Mouse (Mus musculus) hindbrain, embryonic 15.5 days (tissue): ENCODE measurements around the gene Tns3. TPM values are rescaled to one million over a fixed set of nuclear protein-coding genes. Genes with fewer than 3 reads are reported as not detected.

Experiments used
- ATAC-seq: fragments of 200-750 bp; cut with Nextera tagmentation; 2 replicates; pipeline ENCODE4 v1.8.0; 2017; ENCODE audit warnings: low read depth, moderate number of reproducible peaks, moderate TSS enrichment; ENCODE audit not compliant: low FRiP score
- H3K27ac ChIP-seq: fragments of 300-500 bp; sonication (generic); replicated peaks from 2 replicates; pipeline ENCODE4 v1.5.1; 2015; ENCODE audit warnings: mild to moderate bottlenecking, inconsistent platforms
- H3K27me3 ChIP-seq: fragments of 300-500 bp; sonication (generic); 2 replicates; pipeline ENCODE4 v1.6.1; 2015; ENCODE audit warnings: control low read depth, inconsistent platforms
- H3K36me3 ChIP-seq: fragments of 300-500 bp; sonication (generic); 2 replicates; pipeline ENCODE4 v1.6.1; 2015; ENCODE audit warnings: control low read depth, inconsistent platforms
- H3K4me1 ChIP-seq: fragments of 300-500 bp; sonication (generic); replicated peaks from 2 replicates; pipeline ENCODE4 v1.6.1; 2015; ENCODE audit warnings: control low read depth, inconsistent platforms
- H3K4me2 ChIP-seq: fragments of 300-500 bp; sonication (generic); 2 replicates; pipeline ENCODE4 v1.6.1; 2015; ENCODE audit warnings: moderate library complexity, mild to moderate bottlenecking, inconsistent platforms
- H3K4me3 ChIP-seq: fragments of 300-500 bp; sonication (generic); 2 replicates; pipeline ENCODE4 v1.5.1; 2015; ENCODE audit warnings: mild to moderate bottlenecking, inconsistent platforms
- H3K9ac ChIP-seq: fragments of 300-500 bp; sonication (generic); 2 replicates; pipeline ENCODE4 v1.6.1; 2015; ENCODE audit warnings: inconsistent platforms
- H3K9me3 ChIP-seq: fragments of 300-500 bp; sonication (generic); 2 replicates; pipeline ENCODE4 v1.6.1; 2016; ENCODE audit warnings: control low read depth, inconsistent platforms
- WGBS: fragments of 180-500 bp; shearing (Covaris S2); methylation state at CpG from one replicate; pipeline ENCODE4 v1.1.7; 2015; 5-methylcytosine and 5-hydroxymethylcytosine counted together
- polyA plus RNA-seq: library from polyadenylated mRNA; unstranded; fragments of >200 nt; fragmentation: Nextera tagmentation; extraction: Ambion mirVana; gene quantifications from 2 replicates; pipeline ENCODE4 v1.2.1, GENCODE M21; 2015

Gene Tns3
- polyA plus RNA-seq, 1 experiment from 2014 or later, result 7.4 TPM

DNA sequence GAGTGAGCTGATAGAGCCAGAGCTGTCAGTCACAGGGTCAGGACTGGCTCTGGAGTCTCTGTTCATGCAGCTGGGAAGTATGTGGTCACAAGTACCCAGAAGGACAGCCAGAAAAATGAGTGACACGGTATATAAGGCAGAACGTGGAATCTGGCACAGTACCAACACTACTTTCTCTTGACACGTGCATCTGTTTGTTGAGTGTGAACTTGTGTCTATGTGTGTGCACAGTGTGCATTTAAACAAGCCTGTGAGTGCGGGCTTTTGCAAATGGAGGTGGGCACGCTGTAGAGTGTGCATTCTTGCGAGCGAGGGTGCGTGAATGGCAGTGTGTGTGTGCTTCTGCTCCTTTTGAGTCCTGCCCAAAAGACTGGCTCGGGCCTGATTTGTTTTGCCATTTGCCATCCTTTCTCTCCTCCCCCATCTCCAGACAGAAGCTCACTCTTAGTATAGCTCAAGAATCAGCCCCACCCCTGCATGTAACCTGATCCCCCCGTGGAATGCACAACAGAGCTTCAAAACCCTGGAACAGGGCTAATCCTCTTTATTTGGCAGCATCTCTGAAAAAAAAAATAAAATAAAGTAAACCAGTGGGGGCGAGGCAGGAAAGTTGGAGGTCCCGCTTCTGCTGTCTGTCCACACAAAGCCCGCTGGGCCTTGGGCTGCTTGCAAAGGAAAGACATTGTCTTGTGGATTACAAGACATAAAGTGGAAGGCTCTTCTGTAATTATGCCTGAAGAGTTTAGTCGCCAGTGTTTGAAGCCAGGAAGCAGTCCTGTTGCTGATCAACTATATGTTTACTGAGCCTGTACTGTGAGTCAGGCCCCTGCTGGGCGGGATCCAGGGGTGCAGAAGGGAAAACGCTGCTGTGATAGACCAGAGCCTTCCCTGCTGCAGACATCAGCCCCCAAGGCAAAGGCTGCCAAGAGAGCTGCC is 28.5 kb upstream of the Tns3 start:
- H3K4me2 ChIP-seq, result peak overlapping the region; percentile 9; the same call in 1 of the 2 replicates
- H3K9ac ChIP-seq, result no peak overlapping the region
- no peak overlapping the region for H3K4me3 ChIP-seq
- H3K27me3 ChIP-seq, result no peaks in the 10 kb centered on the region
- H3K27ac ChIP-seq, result no peak overlapping the region
- no peaks in the 10 kb centered on the region for H3K9me3 ChIP-seq
- ATAC-seq, result peak; percentile 70
- 9% methylated on average over 16 of the region's 16 CpGs for WGBS
- no peaks in the 10 kb centered on the region for H3K36me3 ChIP-seq
- H3K4me1 ChIP-seq, result peaks cover 27% of the 10 kb centered on the region

DNA sequence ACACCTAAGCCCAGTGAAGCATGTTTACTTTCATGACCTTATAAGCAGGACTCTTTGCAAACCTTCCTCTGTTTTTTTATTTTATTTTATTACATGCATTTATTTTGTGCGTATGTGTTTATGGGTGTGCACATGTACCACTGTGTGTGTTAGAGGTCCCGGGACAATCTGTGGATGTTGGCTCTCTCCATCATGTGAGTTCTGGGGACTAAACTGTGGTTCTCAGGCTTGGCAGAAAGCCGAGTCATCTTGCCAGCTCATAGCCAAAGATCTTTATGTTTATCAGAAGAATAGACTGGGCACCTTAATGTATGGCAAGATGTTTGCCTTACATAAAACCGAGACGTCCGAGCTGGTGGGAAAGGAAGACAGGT is 27.8 kb upstream of the Tns3 start:
- H3K9me3 ChIP-seq, result no peaks in the 10 kb centered on the region
- H3K36me3 ChIP-seq, result no peaks in the 10 kb centered on the region
- no peak for ATAC-seq
- H3K4me3 ChIP-seq, result no peak overlapping the region
- H3K9ac ChIP-seq, result no peak overlapping the region
- peaks cover 27% of the 10 kb centered on the region for H3K4me1 ChIP-seq
- H3K4me2 ChIP-seq, result no peak overlapping the region
- H3K27me3 ChIP-seq, result no peaks in the 10 kb centered on the region
- H3K27ac ChIP-seq, result no peak overlapping the region
- WGBS, result 56% methylated on average over 6 of the region's 6 CpGs

DNA sequence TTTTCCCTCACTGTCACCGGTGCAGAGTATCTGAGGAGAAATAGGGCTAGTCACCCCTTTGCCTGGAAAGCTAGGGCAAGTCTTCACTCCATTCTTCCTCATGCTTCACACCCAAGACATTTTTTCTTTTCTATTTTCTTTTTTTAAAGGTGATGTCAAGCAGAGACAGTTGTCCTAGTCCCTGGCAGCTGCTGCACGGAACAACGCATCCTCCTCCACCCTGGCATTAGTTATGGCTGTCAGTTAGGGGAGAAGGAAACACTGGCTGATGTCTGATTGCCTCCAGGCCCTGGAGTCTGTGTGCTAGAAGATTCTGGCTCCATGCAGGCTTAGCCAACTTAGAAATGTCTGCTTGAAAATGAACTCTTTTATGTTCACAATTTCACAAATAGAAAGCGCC is 27.3 kb upstream of the Tns3 start:
- Histone ChIP-seq H3K4me3 (no peak overlapping the region), H3K36me3 (no peaks in the 10 kb centered on the region), H3K4me2 (no peak overlapping the region), H3K4me1 (peaks cover 27% of the 10 kb centered on the region), H3K9me3 (no peaks in the 10 kb centered on the region), H3K27ac (no peak overlapping the region), H3K27me3 (no peaks in the 10 kb centered on the region), H3K9ac (no peak overlapping the region)
- no peak for ATAC-seq
- WGBS, result 50% methylated on average over 4 of the region's 4 CpGs

DNA sequence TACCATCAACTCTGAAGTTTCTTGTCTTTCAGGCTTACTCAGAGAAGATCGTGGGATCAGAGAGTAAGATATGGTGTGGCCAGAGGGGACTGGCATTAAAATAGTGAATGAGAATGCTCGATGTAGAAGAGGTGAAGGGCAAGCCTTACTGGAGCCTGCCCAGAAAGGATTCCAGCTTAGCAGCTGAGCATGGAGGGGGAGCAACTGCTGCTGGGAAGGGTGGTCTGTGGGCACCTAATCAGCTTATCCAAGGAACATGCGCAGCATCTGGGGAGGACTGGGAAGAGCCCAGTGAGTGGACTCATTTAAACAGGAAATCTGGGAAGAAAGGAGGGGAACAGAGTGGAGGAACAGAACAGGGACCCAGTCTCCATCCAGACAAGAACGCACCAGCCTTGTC is 26.3 kb upstream of the Tns3 start:
- 74% methylated on average over 4 of the region's 4 CpGs for WGBS
- Histone ChIP-seq H3K4me1 (peaks cover 27% of the 10 kb centered on the region), H3K4me3 (no peak overlapping the region), H3K27me3 (no peaks in the 10 kb centered on the region), H3K9me3 (no peaks in the 10 kb centered on the region), H3K4me2 (no peak overlapping the region), H3K36me3 (no peaks in the 10 kb centered on the region), H3K27ac (no peak overlapping the region), H3K9ac (no peak overlapping the region)
- ATAC-seq, result no peak

DNA sequence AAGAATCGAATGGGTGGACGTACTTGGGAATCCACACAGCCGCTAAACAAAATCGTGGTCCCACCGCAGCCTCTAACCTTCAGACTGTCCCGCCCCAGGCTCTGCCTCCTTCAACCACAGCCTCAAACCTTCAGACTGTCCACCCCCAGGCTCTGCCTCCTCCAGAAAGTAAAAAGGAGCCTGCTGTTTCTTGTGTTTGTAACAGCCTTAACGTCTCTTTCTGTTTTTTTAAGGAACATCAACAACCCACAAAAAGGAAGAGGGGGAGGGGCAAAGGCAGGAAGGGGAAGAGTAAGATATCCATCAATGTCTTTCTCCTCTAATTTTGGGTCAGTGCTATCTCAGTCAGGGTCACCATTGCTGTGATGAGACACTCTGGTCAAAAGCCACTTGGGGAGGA is 25.2 kb upstream of the Tns3 start:
- Histone ChIP-seq H3K36me3 (no peaks in the 10 kb centered on the region), H3K27ac (no peak overlapping the region), H3K27me3 (no peaks in the 10 kb centered on the region), H3K9me3 (no peaks in the 10 kb centered on the region), H3K9ac (no peak overlapping the region), H3K4me2 (no peak overlapping the region), H3K4me3 (no peak overlapping the region), H3K4me1 (peaks cover 27% of the 10 kb centered on the region)
- WGBS, result 85% methylated on average over 7 of the region's 7 CpGs
- ATAC-seq, result no peak

DNA sequence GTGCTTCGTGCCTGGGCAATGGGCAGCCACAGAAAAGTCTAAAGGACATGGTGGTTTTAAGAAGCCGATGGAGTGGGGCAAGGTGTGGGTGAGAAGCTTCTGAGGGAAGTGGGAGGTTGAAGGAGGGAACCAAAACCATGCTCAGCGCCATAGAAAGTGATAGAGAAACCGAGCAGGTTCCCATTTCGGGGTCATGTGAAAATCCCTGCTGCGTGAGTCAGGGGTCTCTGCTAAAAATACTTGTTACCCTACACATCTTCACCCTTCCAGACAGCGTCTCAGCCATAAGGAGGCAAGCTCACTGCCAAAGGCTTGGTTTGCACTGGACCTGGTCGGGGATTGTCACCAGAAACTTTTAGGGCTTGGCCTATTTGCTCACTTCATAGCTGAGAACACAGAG is 24.6 kb upstream of the Tns3 start:
- H3K9ac ChIP-seq, result no peak overlapping the region
- no peak for ATAC-seq
- H3K27me3 ChIP-seq, result no peaks in the 10 kb centered on the region
- no peaks in the 10 kb centered on the region for H3K36me3 ChIP-seq
- H3K9me3 ChIP-seq, result no peaks in the 10 kb centered on the region
- H3K27ac ChIP-seq, result no peak overlapping the region
- H3K4me3 ChIP-seq, result no peak overlapping the region
- no peak overlapping the region for H3K4me2 ChIP-seq
- H3K4me1 ChIP-seq, result peaks cover 27% of the 10 kb centered on the region
- 95% methylated on average over 8 of the region's 8 CpGs for WGBS

DNA sequence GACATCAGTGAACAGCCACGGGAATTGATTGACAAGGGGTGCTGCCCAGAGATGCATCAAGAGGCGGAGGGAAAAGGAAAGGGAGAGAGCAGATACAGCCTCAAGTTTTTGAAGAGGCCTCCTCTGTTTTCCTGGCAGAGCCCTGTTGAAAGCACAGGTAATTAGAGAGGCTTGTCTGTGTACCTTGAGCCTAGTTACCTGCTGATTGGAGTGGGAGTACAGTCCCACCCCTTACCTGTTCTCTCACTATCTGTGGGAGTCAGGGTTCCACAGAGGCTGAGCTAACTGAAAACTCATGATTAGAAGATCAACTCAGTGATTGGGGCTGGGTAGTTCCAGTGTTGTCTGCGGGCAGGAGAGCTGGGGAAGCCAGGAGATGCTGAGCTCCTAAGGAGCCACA is 22.2 kb upstream of the Tns3 start:
- H3K4me3 ChIP-seq, result no peak overlapping the region
- H3K27ac ChIP-seq, result no peak overlapping the region
- no peak for ATAC-seq
- no peaks in the 10 kb centered on the region for H3K27me3 ChIP-seq
- no peak overlapping the region for H3K4me2 ChIP-seq
- no peaks in the 10 kb centered on the region for H3K9me3 ChIP-seq
- WGBS, result 81% methylated on average over 3 of the region's 3 CpGs
- H3K36me3 ChIP-seq, result no peaks in the 10 kb centered on the region
- no peak overlapping the region for H3K9ac ChIP-seq
- peaks cover 6% of the 10 kb centered on the region; the same call in 1 of the 2 replicates for H3K4me1 ChIP-seq

DNA sequence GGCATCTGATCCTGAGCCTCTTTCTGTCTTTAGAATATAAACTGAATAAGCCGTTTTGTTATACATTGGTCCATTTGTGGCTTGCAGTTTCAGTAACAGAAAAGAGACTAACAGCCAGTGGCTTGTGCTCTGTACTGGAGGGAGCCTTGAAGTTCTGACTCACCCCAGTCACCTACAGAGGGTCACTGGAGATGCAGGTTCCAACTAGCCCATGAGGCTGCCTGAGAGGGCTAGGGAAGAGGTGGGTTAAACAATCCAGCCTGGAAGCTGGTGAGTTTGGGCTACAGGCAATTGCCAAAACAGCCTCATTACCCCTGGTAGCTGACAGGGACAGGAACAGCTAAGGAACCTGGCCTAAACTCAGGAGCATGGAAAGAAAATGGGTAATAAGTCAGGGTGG is 21.7 kb upstream of the Tns3 start:
- Histone ChIP-seq H3K27me3 (no peaks in the 10 kb centered on the region), H3K9ac (no peak overlapping the region), H3K36me3 (no peaks in the 10 kb centered on the region), H3K4me2 (no peak overlapping the region), H3K4me3 (no peak overlapping the region), H3K27ac (no peak overlapping the region), H3K4me1 (0 out of 2 replicates have a peak, but pooled peaks cover 3% of the 10 kb centered on the region), H3K9me3 (no peaks in the 10 kb centered on the region)
- WGBS, result 100% methylated on average over 1 of the region's 1 CpGs
- no peak for ATAC-seq

DNA sequence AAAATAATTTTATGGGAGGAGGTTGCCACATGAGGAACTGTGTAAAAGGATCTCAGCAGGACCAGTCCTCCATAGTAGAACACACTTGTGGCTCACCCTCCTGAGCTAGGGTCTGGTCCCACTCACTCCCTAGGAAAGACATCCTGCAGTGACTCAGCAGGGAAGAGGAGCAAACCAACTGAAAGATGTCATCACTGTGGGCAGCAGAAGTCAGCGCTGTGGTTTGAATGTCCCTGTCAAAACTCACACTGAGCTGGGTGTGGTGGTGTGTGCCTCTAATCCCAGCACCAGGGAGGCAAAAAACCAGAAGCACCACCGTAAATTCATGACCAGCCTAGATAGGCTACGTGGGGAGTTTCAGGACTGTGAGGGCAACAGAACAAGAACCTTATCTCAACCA is 20.9 kb upstream of the Tns3 start:
- 62% methylated on average over 3 of the region's 3 CpGs for WGBS
- H3K9me3 ChIP-seq, result no peaks in the 10 kb centered on the region
- no peaks in the 10 kb centered on the region; the same call in 1 of the 2 replicates for H3K4me1 ChIP-seq
- H3K36me3 ChIP-seq, result no peaks in the 10 kb centered on the region
- no peak overlapping the region for H3K4me2 ChIP-seq
- no peak overlapping the region for H3K27ac ChIP-seq
- no peak overlapping the region for H3K4me3 ChIP-seq
- no peak for ATAC-seq
- H3K9ac ChIP-seq, result no peak overlapping the region
- no peaks in the 10 kb centered on the region for H3K27me3 ChIP-seq

DNA sequence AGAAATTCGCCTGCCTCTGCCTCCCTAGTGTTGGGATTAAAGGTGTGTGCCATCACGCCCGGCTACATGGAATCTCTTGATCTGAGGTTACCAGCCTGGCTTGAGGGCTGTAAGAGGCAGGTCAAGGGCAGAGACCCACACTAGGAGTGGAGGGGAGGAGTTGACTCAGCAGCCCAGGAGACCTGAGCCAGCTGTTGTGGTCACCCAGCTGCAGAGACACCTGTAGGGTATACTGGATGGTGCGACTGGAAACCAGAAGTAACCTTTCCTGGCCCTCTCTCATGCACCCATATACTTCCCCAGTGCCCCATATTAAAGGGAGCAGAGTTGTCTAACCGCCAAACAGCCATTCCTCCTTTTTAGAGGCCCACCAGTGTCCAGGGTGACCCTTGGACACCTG is 19.9 kb upstream of the Tns3 start:
- Histone ChIP-seq H3K9me3 (no peaks in the 10 kb centered on the region), H3K4me1 (no peaks in the 10 kb centered on the region; the same call in 1 of the 2 replicates), H3K27me3 (no peaks in the 10 kb centered on the region), H3K27ac (no peak overlapping the region), H3K9ac (no peak overlapping the region), H3K4me2 (no peak overlapping the region), H3K4me3 (no peak overlapping the region), H3K36me3 (no peaks in the 10 kb centered on the region)
- no peak for ATAC-seq
- 96% methylated on average over 5 of the region's 5 CpGs for WGBS

DNA sequence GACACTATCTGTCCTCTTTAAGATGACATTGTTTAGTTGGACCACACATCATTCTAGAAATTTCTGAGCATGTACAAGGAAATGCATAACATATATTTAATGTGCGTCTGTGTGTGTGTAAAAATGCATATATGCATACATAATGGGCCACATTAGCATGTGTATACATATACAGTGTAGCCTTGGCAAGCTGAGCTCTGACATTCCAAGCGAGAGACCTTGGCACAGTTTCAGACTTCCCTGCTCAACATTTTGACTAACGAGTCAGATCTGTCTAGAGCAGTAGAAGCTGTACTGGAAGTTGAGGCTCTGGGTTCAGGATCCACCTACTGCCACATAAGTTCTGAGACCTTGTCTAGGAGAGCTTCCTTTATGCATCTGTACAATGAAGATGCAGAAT is 17.0 kb upstream of the Tns3 start:
- WGBS, result 47% methylated on average over 3 of the region's 3 CpGs
- Histone ChIP-seq H3K36me3 (no peaks in the 10 kb centered on the region), H3K27ac (no peak overlapping the region), H3K4me1 (no peaks in the 10 kb centered on the region; the same call in 1 of the 2 replicates), H3K27me3 (no peaks in the 10 kb centered on the region), H3K4me3 (no peak overlapping the region), H3K9me3 (no peaks in the 10 kb centered on the region), H3K9ac (no peak overlapping the region), H3K4me2 (no peak overlapping the region)
- no peak for ATAC-seq

DNA sequence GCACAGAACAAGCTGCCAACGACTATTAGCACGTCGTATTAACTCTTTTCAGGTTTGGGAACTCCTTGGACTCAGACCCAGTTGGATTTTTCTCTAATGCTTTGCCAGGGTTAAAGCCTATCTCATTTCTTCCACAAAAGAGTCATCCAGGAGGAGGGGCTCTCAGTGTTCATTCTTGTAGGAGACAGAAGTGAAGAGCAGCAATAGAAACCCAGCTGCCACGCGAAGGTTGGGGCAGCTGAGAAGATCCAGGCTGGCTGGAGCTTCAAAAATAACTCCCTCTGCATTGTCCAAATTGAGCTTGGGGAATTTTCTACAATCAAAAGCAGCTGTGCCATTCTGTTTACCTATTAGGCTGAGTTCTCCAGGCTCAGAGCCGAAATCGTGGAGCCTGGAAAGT is 16.3 kb upstream of the Tns3 start:
- no peaks in the 10 kb centered on the region for H3K27me3 ChIP-seq
- WGBS, result 57% methylated on average over 7 of the region's 7 CpGs
- no peak overlapping the region for H3K27ac ChIP-seq
- H3K4me1 ChIP-seq, result no peaks in the 10 kb centered on the region; the same call in 1 of the 2 replicates
- H3K36me3 ChIP-seq, result no peaks in the 10 kb centered on the region
- H3K4me3 ChIP-seq, result no peak overlapping the region
- no peak for ATAC-seq
- H3K9ac ChIP-seq, result no peak overlapping the region
- no peak overlapping the region for H3K4me2 ChIP-seq
- no peaks in the 10 kb centered on the region for H3K9me3 ChIP-seq

DNA sequence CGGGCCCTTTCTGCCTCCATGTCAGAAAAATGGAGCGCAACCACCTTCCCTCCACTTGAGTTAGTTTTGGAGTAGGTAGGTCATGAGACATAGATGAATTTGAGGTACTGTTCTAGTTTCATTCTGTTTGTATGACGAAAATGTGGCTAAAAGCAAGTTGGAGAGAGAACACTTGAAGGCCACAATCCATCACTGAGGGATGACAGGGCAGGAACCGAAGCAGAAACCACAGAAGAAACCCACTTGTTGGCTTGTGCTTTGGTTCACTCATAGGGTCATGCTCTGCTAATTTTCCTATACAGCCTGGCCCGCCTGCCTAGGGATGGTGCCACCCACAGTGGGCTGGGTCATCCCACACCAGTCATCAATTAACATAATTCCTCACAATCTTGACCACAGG is 14.9 kb upstream of the Tns3 start:
- ATAC-seq, result no peak
- Histone ChIP-seq H3K36me3 (no peaks in the 10 kb centered on the region), H3K4me1 (no peaks in the 10 kb centered on the region; the same call in 1 of the 2 replicates), H3K27ac (no peak overlapping the region), H3K9me3 (no peaks in the 10 kb centered on the region), H3K9ac (no peak overlapping the region), H3K4me2 (no peak overlapping the region), H3K4me3 (no peak overlapping the region), H3K27me3 (no peaks in the 10 kb centered on the region)
- 82% methylated on average over 5 of the region's 5 CpGs for WGBS
